Mouse (Mus musculus) gastrocnemius, postnatal 36 days (tissue): ENCODE data around the gene Arhgap20. TPM values are rescaled to one million over a fixed set of nuclear protein-coding genes. Genes with fewer than 3 reads are reported as not detected.

Experiments used
- DNase-seq, 2 experiments: peaks; one replicate each; pipeline ENCODE4 v3.0.0; 2022
- intact Hi-C: fragments of 180-260 bp; cut with DNase I; formaldehyde crosslinking; loops from one replicate; pipeline ENCODE4 v1.15.1; 2025
- total RNA-seq, 2 experiments: library from RNA; stranded (reverse); gene quantifications; 2 replicates each; pipeline ENCODE4 v1.2.3; 2021

Gene Arhgap20
- total RNA-seq, 2 experiments from 2014 or later, result 25.9 to 26.5 TPM

- no peak for DNase-seq
- intact Hi-C loops, result no loop called here
These were observed 23.3 kb downstream of the Arhgap20 start for GRCm38 (mm10) chr9:51788466-51788865.

- intact Hi-C loops, result no loop called here
- DNase-seq, result peak; percentile 48 to 60
These were observed 30.1 kb downstream of the Arhgap20 start for GRCm38 (mm10) chr9:51795206-51795605.

DNA sequence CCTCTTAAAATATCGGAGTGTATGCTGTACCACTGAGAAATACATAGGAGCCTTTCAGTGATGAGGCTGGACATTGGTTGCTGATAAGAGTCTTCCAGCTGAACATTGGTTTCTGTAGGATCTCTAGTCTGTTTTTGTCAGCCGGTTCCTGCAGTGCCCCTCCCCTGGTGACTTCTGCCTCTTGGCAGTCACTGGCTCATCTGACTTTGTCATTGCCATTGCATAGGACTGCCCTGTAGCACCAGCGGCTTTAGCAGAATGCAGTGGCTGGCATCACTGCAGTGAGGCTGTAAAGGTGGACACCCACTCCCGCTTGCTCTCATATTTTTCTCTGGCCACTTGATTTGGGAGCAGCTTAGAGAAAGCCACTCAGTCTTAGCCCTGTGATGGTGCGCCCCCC lies 33.1 kb downstream of the Arhgap20 start:
- DNase-seq, result no peak
- intact Hi-C loops, result no loop called here

DNA sequence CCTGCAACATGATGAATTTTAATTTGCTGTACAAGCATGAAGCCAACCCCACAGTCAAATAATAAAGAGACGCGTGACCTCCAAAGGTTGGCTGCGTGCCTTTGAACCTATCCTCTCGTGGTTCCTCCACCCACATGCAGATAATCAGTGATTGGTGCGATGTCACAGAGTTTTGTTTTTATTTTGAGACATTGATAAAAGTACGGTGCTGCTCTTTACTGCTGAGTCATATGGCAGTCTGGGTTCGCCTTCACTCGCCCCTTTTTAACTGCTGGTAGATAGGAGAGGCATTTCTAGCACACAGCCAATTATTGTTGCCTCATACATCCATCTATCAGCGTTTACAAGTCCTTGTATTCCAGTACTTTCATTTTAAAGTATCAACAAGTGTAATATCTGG lies 34.0 kb downstream of the Arhgap20 start:
- no peak for DNase-seq
- intact Hi-C loops, result no loop called here

- DNase-seq, result no peak
- intact Hi-C loops, result no loop called here
These were observed 42.1 kb downstream of the Arhgap20 start for GRCm38 (mm10) chr9:51807272-51807671.

DNA sequence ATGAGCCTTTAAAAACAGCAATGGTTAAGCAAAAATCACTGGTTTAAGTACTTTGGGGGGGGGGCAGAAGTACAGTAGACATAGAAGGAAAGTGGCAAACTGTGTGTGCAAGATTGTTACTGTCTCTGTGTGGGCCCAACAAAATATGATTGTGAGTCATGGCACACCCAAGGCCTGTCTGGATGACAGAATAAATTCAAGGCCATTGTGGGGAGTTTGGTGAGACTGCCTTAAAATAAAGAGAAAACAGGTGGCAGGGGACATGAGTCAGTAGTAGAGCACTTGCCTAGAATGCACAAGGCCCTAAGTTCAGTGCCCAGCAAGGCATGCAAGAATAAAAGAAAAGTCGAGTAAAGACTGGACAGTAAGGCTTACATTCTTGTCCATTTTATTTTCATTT lies 47.8 kb downstream of the Arhgap20 start:
- intact Hi-C loops, result no loop called here

GRCm38 (mm10) chr9:51824516-51824915 lies 59.4 kb downstream of the Arhgap20 start:
- intact Hi-C loops, result no loop called here
- DNase-seq, result no peak

More for the DNA sequence above, 47.8 kb downstream of the Arhgap20 start:
- no peak for DNase-seq

DNA sequence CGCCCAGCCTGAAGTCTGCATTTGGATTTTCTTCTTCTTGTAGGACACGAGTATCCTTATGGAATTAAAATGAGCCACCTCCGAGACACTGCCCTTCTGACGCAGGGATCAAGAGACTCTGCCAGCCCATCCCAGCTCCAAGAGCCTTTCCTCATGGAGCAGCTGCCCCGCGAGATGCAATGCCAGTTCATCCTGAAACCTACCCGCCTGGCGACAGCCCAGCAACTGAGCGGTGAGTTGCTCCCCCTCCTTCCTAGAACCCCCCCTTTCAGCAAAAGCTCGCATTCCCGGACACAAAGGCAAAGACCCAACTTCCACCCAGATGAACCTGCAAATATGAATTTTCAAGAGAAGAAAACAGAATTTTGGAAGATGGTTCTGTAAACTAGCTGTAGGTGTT lies 66.5 kb downstream of the Arhgap20 start:
- intact Hi-C loops, result loop anchor here (5.0 kb wide), 1 partner anchor 64 kb away; the partner anchor contains the start of gene Arhgap20
- DNase-seq, result no peak

- no peak for DNase-seq
- intact Hi-C loops, result loop anchor here (5.0 kb wide), 1 partner anchor 65 kb away; the partner anchor contains the start of gene Arhgap20
These were observed 67.2 kb downstream of the Arhgap20 start for GRCm38 (mm10) chr9:51832368-51832767.

GRCm38 (mm10) chr9:51837716-51838115 lies 72.6 kb downstream of the Arhgap20 start:
- intact Hi-C loops, result no loop called here
- no peak for DNase-seq

GRCm38 (mm10) chr9:51843216-51843615 lies 78.1 kb downstream of the Arhgap20 start:
- intact Hi-C loops, result no loop called here
- peak in 1 of 2 experiments; percentile 8 for DNase-seq

DNA sequence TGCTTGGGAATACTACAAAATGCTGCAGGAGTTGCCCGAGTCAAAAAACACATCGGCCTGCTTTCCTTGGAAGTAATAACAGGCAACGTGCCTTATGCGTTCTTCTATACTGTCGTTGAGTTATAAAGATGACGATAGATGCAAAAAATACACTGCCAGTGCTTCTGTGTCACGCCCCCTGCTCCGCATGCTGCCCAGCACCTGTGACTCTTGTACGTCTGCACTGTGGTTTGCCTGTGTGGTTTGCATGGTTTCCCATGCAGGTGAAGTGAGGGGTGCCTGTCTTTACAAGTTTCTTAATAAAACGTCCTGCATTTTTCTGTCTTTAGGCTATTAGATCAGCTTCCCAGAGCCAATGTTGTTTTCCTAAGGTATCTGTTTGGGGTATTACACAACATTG lies 80.7 kb downstream of the Arhgap20 start:
- no peak for DNase-seq
- intact Hi-C loops, result no loop called here

GRCm38 (mm10) chr9:51853772-51854171 lies 88.6 kb downstream of the Arhgap20 start:
- DNase-seq, result no peak
- intact Hi-C loops, result no loop called here

- DNase-seq, result no peak
- intact Hi-C loops, result no loop called here
These were observed 99.1 kb downstream of the Arhgap20 start for GRCm38 (mm10) chr9:51864273-51864672.

- DNase-seq, result no peak
- intact Hi-C loops, result no loop called here
These were observed 101.5 kb downstream of the Arhgap20 start for GRCm38 (mm10) chr9:51866634-51867033.

DNA sequence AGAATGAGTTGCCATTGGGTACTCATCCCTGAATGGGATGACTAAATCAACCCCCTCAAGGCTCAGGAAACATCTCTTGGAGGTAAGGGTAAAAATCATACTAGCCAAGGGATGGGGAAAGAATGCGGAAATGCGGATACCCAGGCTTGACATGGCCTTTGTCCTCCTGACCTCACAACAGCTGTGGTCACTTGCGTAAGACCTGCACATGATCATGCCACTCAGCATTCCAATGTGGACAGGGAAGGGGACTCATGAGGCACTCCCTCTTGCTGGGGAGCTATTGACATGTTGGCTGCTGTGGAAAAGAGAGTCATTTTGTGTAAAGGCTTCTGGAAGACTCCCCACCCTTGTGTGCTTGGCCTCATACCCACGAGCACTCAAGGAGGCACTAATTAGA lies 103.9 kb downstream of the Arhgap20 start:
- DNase-seq, result no peak
- intact Hi-C loops, result no loop called here

DNA sequence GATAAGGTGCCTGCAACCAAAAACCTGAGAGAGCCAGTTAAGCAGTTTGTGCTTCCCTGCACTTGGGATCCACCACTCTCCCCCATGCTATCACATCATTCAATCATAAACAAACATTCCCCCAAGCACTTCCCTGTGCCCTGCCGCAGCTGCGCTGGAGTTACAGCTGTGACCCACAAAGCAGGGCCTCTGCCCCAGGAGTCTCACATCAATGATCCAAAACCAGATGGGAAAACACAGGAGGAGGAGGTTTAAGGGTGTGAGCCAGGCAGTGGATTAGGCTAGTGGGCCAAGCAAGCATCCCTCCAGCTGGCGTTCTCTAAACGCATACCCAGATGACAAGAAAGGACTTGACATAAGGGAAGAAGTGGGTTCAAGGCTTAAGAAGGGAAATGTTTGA lies 109.2 kb downstream of the Arhgap20 start:
- intact Hi-C loops, result no loop called here
- DNase-seq, result peak in 1 of 2 experiments; percentile 11

DNA sequence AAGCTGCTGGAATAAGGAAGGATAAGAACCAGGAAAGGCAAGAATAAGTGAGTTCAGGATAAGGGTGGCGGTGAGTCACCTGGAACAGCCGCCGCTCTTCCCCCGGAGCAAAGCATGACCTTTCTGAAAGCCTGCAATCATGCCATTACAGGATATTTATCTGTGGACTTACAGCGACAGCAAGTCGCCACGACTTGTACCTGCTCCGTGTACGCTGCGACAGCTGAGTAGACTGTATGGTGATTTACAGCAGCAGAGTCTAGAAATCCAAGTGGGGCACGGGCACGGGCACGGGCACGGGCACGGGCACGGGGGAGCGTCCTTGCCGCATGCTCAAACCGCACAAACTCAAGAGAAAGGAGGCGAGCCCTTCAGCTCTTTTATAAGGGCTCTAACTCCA lies 110.4 kb downstream of the Arhgap20 start:
- intact Hi-C loops, result no loop called here
- DNase-seq, result no peak

DNA sequence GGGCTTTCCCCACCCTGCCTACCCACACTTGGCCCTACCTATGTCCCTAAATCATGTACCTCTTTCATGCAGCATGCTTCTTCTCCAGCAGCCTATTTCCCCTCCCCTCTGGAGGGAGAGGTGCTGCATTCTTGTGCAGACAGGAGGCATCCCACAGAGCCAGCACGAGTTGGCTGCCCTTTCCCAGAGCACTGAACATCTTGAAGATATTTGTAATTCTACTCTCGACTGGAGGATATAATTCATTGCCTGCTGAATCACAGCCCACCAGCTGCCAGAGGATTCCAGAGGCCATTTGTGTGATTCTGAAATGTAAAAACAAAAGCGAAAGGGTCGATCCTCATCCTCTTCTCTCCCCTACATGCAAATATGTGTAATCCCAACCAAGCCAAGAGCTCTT lies 116.2 kb downstream of the Arhgap20 start:
- peak; percentile 44 to 59 for DNase-seq
- intact Hi-C loops, result no loop called here

DNA sequence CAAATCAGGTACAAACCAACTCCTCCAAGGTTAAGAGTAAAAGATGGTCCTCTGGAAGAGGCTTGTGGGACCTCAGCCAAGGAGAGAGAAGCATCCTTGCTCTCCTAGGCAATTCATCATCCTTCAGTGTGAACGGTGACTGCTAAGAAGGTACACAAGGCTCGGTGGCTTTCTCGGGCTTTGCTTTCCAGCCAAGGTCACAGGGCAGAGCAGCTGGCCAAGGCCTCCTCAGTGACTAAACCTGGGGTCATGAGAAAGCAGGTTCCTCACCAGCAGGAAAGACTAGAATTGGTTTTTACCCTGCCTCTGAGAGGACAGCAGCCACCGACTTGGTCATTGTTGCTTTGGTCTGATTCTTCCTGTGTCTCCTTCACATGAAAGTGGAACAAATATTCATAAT lies 116.7 kb downstream of the Arhgap20 start:
- DNase-seq, result no peak
- intact Hi-C loops, result no loop called here

- intact Hi-C loops, result no loop called here
- peak; percentile 62 to 76 for DNase-seq
These were observed 118.2 kb downstream of the Arhgap20 start for GRCm38 (mm10) chr9:51883319-51883718.

- intact Hi-C loops, result no loop called here
- no peak for DNase-seq
These were observed 127.8 kb downstream of the Arhgap20 start for GRCm38 (mm10) chr9:51892921-51893320.
